Mouse (Mus musculus): ENCODE results near the gene Tbata.
A peak's percentile ranks its signal among the peaks of the same experiment; 100 is the strongest.

The Tbata gene

GRCm38 (mm10) chr10:61162366-61162765, 9.4 kb upstream of the Tbata start:
- DNase-seq (ENCODE audit: low spot score in 2 of 2), result peak; percentile 44 to 58

GRCm38 (mm10) chr10:61167333-61168096, 4.2 kb upstream of the Tbata start:
- DNase-seq (ENCODE audit: low spot score in 2 of 2), result no peak

DNA sequence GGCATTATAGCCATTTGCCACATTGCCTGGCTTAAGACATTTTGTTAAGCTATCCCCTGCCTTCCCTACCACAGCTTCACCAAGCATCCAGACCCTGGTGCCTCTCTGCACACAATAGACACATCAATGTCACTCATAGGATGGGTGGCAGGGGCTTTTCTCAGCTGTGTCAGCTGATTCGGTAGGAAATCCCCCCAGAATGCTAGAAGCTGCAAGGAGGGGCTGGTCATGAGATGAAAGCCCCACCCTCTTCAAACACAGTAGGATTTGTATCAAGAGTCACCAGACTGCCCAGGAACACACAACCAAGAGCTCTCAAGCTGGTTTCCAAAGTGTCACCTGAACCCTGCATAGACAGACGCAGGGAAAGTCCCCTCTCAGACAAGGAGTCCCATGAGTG, 3.4 kb upstream of the Tbata start:
- DNase-seq (ENCODE audit: low spot score in 2 of 2), result no peak

DNA sequence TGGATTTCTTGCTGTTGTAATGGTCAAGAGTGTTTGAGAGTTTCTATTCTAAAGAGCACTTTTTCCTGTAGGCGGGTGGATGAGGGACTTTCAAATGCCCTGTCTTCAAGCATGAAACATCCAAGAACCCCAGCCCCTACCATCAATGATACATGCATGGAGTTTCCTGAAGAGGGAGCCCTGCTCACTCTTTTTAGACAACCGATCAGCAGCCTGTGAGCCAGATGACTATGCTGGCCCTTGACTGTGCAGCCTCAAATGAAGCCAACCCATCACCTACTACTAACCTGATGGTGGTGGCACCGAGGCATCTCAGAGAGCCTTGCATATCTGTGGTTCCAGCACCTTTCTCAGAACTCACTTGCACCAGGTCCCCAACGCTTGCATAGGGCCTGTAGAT, 742 bp downstream of the Tbata start:
- DNase-seq (ENCODE audit: low spot score in 2 of 2), result no peak

- DNase-seq (ENCODE audit: low spot score in 2 of 2), result no peak
Observed at GRCm38 (mm10) chr10:61174711-61175441, 3.1 kb downstream of the Tbata start.

DNA sequence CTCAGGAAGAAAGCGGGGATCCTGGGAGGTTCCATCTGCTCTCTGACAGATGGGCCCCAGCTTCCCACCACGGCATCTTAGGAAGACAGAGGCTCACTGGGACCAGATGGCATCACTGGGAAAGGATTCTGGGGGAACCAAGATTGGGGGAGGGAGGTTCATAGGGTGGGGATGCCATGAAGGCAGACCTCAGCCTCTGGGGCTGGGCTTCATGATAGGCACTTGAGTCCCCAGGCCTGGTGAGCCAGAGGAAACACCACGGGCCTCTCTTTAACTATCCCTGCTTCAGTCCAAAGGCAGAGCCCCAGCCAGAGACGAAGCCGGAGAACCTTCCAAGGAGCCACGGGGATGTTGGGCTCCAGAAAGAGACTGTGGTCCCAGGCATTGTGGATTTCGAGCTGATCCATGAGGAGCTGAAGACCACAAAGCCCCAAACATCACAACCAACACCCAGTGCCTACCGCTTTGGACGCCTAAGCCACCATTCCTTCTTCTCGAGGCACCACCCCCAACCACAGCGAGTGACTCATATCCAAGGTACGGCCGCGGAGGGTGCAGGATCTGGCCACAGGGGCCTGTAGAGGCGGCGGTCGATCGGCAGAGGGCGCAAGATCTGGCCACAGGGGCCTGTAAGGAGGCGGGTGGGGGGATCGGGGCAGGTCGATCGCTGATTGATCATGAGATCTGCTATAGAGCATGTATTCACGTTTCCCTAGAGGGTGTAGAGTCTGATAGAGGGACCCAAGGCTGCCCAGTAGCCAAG, 3.9 kb downstream of the Tbata start:
- DNase-seq (ENCODE audit: low spot score in 2 of 2), result no peak

- no peak for DNase-seq (ENCODE audit: low spot score in 2 of 2)
Observed at GRCm38 (mm10) chr10:61176221-61176790, 4.6 kb downstream of the Tbata start.

DNA sequence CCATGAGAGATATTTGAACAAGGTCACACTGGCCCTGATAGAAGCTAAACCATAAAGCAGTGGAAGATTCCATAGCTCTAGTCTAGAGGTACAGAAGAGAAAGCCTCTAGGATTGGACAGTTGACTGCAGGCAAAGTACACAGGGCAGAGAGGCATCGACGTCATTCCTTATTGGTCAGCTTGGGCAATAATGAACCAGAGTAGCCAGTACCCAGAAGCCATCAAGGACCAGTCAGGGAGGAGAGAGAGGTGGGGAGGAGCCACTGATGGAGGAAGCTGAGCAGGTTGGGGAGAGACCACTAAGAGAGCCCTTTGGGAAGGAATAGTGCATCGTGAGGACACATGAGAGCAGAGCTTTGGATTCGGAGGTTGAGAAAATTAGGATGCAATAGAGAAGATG, 6.0 kb downstream of the Tbata start:
- DNase-seq (ENCODE audit: low spot score in 2 of 2), result no peak

DNA sequence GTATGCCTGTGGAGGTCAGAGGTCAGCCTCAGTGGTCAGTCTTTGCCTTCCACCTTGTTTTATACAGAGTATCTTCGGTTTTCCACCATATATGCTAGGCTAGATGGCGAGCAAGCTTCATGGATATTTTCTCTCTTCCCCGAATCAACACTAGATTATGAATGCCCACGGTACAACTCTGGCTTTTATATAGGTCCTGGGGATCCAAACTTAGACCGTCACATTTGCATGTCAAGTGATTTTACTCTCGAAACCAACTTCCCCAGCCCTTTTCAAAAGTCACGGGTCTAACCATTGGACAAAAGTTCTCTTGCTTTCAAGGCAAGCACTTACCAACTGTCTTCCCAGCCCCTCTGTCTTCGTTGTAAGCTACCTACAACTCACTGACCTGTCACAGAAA, 6.9 kb downstream of the Tbata start:
- DNase-seq (ENCODE audit: low spot score in 2 of 2), result no peak

DNA sequence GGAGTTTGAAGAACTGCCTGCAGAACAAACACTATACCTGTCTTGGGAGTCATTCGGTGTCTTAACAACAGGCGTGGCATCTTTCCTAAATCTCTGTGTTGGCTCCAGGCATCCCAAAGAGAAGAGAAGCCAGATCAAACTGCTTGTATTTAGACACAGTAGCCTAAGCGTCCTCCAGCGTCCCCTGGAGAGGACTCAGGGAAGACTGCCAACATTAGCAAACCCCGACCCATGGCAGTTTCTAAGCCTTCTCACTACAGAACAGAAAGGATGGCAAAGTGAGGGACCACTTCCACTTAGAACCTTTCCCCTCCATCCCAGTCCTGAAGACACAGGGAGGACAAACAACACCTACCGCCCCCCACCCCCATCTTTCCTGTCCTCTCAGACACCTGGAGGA, 8.2 kb downstream of the Tbata start:
- no peak for DNase-seq (ENCODE audit: low spot score in 2 of 2)

DNA sequence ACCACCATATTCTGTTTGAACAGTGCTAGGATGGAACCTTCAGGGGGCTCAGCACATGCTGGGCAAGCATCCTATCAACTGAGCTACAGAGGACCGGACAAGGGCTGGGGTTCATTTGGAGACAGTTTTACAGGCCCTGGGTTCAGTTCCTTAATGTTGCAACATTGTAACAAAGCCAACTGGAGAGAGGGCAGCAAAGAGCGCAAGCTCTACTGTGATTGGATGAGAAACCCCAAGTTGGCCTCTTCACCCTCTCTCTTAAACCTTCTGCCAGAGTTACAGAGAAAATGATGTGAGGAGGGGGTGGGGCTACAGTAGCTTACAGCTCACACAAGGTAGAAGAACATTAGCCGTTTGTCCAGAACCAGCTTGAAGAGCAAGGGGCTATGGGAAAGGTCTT, 15.2 kb downstream of the Tbata start:
- DNase-seq (ENCODE audit: low spot score in 2 of 2), result no peak

DNA sequence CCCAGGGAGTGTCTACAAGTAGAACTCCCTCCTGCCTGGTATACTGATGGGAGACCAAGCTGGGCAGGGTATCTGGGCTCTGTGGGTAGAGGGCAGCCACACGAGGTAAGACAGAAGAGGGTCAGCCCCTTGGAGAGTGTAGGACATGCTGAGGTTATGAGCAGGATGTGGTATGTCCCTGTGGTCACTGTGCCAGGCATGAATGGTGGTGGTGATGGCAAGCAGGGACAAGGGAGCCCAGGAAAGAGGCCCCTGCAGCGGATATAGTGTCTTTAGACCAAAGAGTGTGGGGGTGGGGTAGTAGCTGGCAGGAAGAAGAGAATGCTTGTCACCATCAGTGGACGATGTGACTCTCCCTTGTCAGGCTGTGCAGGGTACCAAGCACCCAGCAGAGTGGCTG, 16.3 kb downstream of the Tbata start:
- no peak for DNase-seq (ENCODE audit: low spot score in 2 of 2)

GRCm38 (mm10) chr10:61194611-61195010, 22.9 kb downstream of the Tbata start:
- DNase-seq (ENCODE audit: low spot score in 2 of 2), result peak in 1 of 2 experiments; percentile 34

GRCm38 (mm10) chr10:61195216-61195615, 23.5 kb downstream of the Tbata start:
- no peak for DNase-seq (ENCODE audit: low spot score in 2 of 2)

GRCm38 (mm10) chr10:61195718-61196291, 24.1 kb downstream of the Tbata start:
- DNase-seq (ENCODE audit: low spot score in 2 of 2), result no peak

DNA sequence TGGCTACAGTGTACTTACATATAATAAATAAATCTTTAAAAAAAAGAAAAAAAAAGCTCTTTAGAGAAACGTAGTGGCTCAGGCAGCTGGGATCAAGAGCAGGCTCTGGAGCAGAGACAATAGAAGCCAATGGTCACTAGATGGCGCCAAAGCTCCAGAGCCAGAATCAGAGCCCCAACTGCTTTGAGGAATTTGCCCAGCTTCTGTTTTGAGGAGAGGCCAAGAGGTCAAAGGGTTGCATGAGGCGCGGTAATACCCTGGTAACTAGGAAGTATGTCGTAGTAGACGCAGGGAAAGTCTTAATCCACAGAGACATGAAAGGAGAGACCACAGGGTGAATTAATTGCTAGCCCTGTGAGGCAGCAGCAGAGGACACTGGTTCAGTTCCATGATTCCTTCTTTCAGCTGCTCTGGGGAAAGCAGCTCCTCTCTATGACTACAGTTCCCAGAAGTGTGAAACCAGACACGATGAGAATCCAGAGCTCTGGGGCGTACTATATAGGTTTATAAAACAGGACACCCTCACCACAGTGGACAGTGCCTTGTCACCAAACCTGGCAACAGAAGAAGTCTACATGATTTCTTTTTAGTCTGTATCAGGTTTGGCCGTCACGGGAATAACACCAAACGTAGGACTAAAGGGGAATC, 27.9 kb downstream of the Tbata start:
- peak; percentile 65 to 71 for DNase-seq (ENCODE audit: low spot score in 2 of 2)

- DNase-seq (ENCODE audit: low spot score in 2 of 2), result no peak
Observed at GRCm38 (mm10) chr10:61200232-61200820, 28.6 kb downstream of the Tbata start.

DNA sequence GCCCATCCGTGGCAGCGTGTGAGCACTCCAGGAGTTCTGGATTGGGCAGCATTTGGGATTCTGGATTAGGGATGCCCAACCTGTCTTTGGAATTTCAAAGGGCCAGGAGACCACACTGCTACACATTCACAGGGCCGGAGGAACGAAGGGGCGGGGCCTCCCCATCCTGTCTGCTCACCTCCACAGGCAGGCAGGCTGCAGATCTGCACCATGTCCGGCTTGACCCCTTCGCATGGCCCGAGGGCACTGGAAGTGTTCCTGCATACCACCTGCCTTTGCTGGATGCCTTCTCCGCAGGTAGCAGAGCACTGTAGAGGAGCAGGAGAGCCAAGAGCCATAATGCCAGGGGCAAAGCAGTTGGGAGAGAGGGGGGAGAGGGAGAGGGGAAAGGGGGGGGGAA, 29.2 kb downstream of the Tbata start:
- no peak for DNase-seq (ENCODE audit: low spot score in 2 of 2)

DNA sequence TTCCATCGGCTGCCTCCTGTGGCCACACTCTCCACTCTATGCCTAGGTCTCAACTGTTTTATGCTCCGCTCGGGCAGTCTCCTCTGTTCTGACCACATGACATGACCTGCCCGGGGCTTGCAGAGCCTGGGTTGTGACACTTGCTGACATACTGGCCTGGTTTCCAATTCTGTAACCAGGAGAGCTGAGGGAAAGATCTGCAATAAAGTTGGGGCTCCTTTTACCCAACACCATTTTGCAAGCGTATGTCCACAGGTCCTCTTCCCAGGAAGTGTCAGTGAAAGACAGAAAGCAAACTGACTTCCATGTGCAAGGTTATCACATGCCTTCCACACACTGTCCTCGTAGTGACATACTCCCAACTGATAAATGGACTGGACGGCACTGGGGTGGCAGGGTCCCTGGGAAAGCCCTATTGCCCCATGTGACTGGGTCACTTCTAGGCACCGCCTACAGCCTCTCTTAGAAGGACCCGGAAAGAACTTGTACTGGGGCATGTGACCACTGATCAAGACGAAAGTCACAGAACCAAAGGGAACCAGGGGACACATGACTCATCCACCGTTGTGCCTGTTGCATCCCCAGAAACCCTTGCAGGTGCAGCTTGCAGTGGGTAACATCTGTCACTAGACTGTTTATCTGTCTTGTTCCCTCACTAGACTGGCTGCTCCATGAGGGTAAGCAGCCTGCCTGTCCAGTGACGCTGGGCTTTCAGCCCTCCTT, 30.0 kb downstream of the Tbata start:
- DNase-seq (ENCODE audit: low spot score in 2 of 2), result no peak

- no peak for DNase-seq (ENCODE audit: low spot score in 2 of 2)
Observed at GRCm38 (mm10) chr10:61203930-61204329, 32.2 kb downstream of the Tbata start.

Data from urinary bladder, postnatal 36 days (tissue).